Mouse (Mus musculus) erythroblast, embryonic 14.5 days (primary cell): Measurements from ENCODE around the gene Skap1.

Source experiments
- GATA1 ChIP-seq: IDR thresholded peaks from 2 replicates; pipeline ENCODE4 v1.6.1; 2012; ENCODE audit warnings: low read length, inconsistent platforms, mixed read lengths
- TAL1 ChIP-seq: IDR thresholded peaks from 3 replicates; pipeline ENCODE4 v1.6.1; 2012; ENCODE audit warnings: low read length, inconsistent platforms, mixed read lengths

DNA sequence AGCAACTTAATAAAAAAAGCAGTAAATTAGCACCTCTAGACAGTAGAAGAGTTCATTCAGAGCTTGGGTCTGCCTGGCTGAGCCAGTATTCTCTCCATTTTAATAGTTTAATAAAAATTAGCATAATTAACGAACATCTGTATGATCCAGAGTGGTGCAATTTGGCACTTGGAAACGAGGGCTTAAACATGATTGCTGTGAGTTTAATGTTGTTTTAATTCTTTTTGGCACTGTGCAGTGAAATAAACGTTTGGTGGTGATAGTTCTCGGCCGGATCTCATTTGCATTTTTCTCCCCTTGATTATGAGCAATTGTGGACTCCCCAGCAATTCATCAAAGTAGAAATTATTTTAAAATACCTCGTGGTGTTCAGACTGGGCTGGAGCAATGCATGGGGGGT lies 282.3 kb downstream of the Skap1 start:
- TF ChIP-seq GATA1 (no peak), TAL1 (no peak)
